Mouse (Mus musculus): ENCODE data around the gene Stt3b. TPM values are rescaled to one million over a fixed set of nuclear protein-coding genes. Genes with fewer than 3 reads are reported as not detected.

The Stt3b gene
- polyA plus RNA-seq, 1 experiment from 2014 or later = 83.6 TPM

DNA sequence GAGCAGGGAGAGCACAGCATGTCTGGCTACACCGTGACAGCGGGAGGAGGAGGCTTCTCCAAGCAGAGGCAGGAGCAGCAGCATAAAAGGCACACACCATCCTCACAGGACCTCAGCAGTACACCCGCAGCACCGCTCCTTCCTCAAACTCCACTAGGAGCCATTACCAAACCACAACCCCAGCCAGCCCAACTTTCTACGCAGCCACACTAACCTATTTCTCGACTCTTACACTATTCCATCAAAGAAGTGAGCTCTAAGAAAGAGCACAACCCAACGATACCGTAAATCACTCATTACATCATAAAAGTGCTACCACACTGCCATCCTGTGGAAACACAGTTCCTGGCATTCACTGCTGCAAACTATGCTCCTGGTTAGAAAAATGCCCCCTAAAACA is 48.8 kb downstream of the Stt3b start:
- H3K36me3 ChIP-seq (ENCODE audit: control insufficient read depth, insufficient read depth, low read length) = no peaks in the 10 kb centered on the region
- H3K9me3 ChIP-seq (replicated peaks; ENCODE audit: control insufficient read depth, low read length) = no peaks in the 10 kb centered on the region
- no peaks in the 10 kb centered on the region for H3K27me3 ChIP-seq (ENCODE audit: control insufficient read depth, insufficient read depth, low read length)
- WGBS = 77% methylated on average over 8 of the region's 8 CpGs
- H3K9ac ChIP-seq (ENCODE audit: low read length) = no peak overlapping the region
- ATAC-seq (ENCODE audit: insufficient read depth, low FRiP score) = no peak
- H3K4me3 ChIP-seq (replicated peaks; ENCODE audit: low read length) = no peak overlapping the region
- no peak overlapping the region for H3K27ac ChIP-seq (ENCODE audit: low read length)
- H3K4me2 ChIP-seq (ENCODE audit: low read depth, low read length) = no peak overlapping the region
- H3K4me1 ChIP-seq (ENCODE audit: control insufficient read depth, insufficient read depth, low read length) = no peaks in the 10 kb centered on the region

DNA sequence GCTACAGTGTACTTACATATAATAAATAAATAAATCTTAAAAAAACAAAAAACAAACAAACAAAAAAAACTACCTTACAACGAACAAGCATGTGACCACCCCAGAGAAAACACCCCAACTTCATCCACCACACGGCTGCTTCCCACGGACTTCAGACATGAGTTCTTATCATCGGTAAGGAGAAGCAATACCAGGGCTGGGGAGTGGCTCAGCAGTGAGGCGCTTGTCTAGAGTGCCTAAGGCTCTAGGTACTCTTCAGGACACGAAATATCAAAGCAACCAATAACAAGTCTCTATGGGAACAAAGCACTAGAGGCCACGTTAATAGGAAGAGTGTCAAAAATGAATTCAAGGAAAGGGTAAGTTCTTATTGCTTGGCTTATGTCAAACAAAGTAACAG is 49.8 kb downstream of the Stt3b start:
- H3K9ac ChIP-seq (ENCODE audit: low read length) = no peak overlapping the region
- 78% methylated on average over 7 of the region's 7 CpGs for WGBS
- no peaks in the 10 kb centered on the region for H3K4me1 ChIP-seq (ENCODE audit: control insufficient read depth, insufficient read depth, low read length)
- no peak overlapping the region for H3K4me2 ChIP-seq (ENCODE audit: low read depth, low read length)
- no peak overlapping the region for H3K4me3 ChIP-seq (replicated peaks; ENCODE audit: low read length)
- no peaks in the 10 kb centered on the region for H3K9me3 ChIP-seq (replicated peaks; ENCODE audit: control insufficient read depth, low read length)
- H3K27me3 ChIP-seq (ENCODE audit: control insufficient read depth, insufficient read depth, low read length) = no peaks in the 10 kb centered on the region
- no peak overlapping the region for H3K27ac ChIP-seq (ENCODE audit: low read length)
- ATAC-seq (ENCODE audit: insufficient read depth, low FRiP score) = no peak
- peaks cover 3% of the 10 kb centered on the region; the same call in 1 of the 2 replicates for H3K36me3 ChIP-seq (ENCODE audit: control insufficient read depth, insufficient read depth, low read length)

DNA sequence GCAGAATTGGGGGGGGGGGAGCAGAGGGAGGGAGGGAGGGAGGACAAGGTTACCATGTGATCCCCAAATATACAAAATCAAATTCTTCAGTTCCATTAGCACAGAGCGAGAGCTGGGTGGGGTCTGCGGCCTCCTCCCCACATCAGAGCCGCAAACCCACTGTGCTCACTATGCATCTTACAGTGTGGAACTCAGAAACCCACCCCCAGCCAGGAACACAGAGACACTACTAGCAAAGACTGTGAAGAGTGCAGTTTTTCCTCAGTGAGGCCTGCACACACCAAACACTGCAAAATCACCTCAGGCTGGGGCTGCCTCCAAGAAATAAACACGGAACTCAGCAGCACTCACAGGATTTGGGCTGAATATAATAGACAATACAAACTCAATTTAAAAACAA is 50.4 kb downstream of the Stt3b start:
- Histone ChIP-seq H3K9ac (ENCODE audit: low read length) (no peak overlapping the region), H3K4me1 (ENCODE audit: control insufficient read depth, insufficient read depth, low read length) (no peaks in the 10 kb centered on the region), H3K27ac (ENCODE audit: low read length) (no peak overlapping the region), H3K4me2 (ENCODE audit: low read depth, low read length) (no peak overlapping the region), H3K36me3 (ENCODE audit: control insufficient read depth, insufficient read depth, low read length) (peaks cover 3% of the 10 kb centered on the region; the same call in 1 of the 2 replicates), H3K27me3 (ENCODE audit: control insufficient read depth, insufficient read depth, low read length) (no peaks in the 10 kb centered on the region), H3K9me3 (replicated peaks; ENCODE audit: control insufficient read depth, low read length) (no peaks in the 10 kb centered on the region), H3K4me3 (replicated peaks; ENCODE audit: low read length) (no peak overlapping the region)
- WGBS = 86% methylated on average over 4 of the region's 4 CpGs
- ATAC-seq (ENCODE audit: insufficient read depth, low FRiP score) = no peak

GRCm38 (mm10) chr9:115257733-115258286 is 52.4 kb downstream of the Stt3b start:
- ATAC-seq (ENCODE audit: insufficient read depth, low FRiP score) = 0 out of 2 replicates have a peak, but pooled peaks have one; percentile 29
- Histone ChIP-seq H3K9me3 (replicated peaks; ENCODE audit: control insufficient read depth, low read length) (no peaks in the 10 kb centered on the region), H3K36me3 (ENCODE audit: control insufficient read depth, insufficient read depth, low read length) (peaks cover 11% of the 10 kb centered on the region), H3K4me1 (ENCODE audit: control insufficient read depth, insufficient read depth, low read length) (no peaks in the 10 kb centered on the region), H3K4me3 (replicated peaks; ENCODE audit: low read length) (no peak overlapping the region), H3K9ac (ENCODE audit: low read length) (no peak overlapping the region), H3K4me2 (ENCODE audit: low read depth, low read length) (no peak overlapping the region), H3K27me3 (ENCODE audit: control insufficient read depth, insufficient read depth, low read length) (no peaks in the 10 kb centered on the region), H3K27ac (ENCODE audit: low read length) (no peak overlapping the region)
- 61% methylated on average over 6 of the region's 6 CpGs for WGBS

- H3K4me2 ChIP-seq (ENCODE audit: low read depth, low read length) = no peak overlapping the region
- H3K4me3 ChIP-seq (replicated peaks; ENCODE audit: low read length) = no peak overlapping the region
- H3K36me3 ChIP-seq (ENCODE audit: control insufficient read depth, insufficient read depth, low read length) = peaks cover 23% of the 10 kb centered on the region
- H3K9ac ChIP-seq (ENCODE audit: low read length) = no peak overlapping the region
- no peak overlapping the region for H3K27ac ChIP-seq (ENCODE audit: low read length)
- no peaks in the 10 kb centered on the region for H3K4me1 ChIP-seq (ENCODE audit: control insufficient read depth, insufficient read depth, low read length)
- 55% methylated on average over 5 of the region's 5 CpGs for WGBS
- no peaks in the 10 kb centered on the region for H3K9me3 ChIP-seq (replicated peaks; ENCODE audit: control insufficient read depth, low read length)
- H3K27me3 ChIP-seq (ENCODE audit: control insufficient read depth, insufficient read depth, low read length) = no peaks in the 10 kb centered on the region
- no peak for ATAC-seq (ENCODE audit: insufficient read depth, low FRiP score)
Observed at GRCm38 (mm10) chr9:115249145-115249544, 61.1 kb downstream of the Stt3b start.

GRCm38 (mm10) chr9:115245092-115245491 is 65.1 kb downstream of the Stt3b start:
- 86% methylated on average over 6 of the region's 6 CpGs for WGBS
- no peak overlapping the region for H3K4me3 ChIP-seq (replicated peaks; ENCODE audit: low read length)
- H3K9me3 ChIP-seq (replicated peaks; ENCODE audit: control insufficient read depth, low read length) = no peaks in the 10 kb centered on the region
- no peak overlapping the region for H3K27ac ChIP-seq (ENCODE audit: low read length)
- no peaks in the 10 kb centered on the region for H3K4me1 ChIP-seq (ENCODE audit: control insufficient read depth, insufficient read depth, low read length)
- H3K4me2 ChIP-seq (ENCODE audit: low read depth, low read length) = no peak overlapping the region
- no peaks in the 10 kb centered on the region for H3K27me3 ChIP-seq (ENCODE audit: control insufficient read depth, insufficient read depth, low read length)
- ATAC-seq (ENCODE audit: insufficient read depth, low FRiP score) = no peak
- peaks cover 33% of the 10 kb centered on the region for H3K36me3 ChIP-seq (ENCODE audit: control insufficient read depth, insufficient read depth, low read length)
- H3K9ac ChIP-seq (ENCODE audit: low read length) = no peak overlapping the region

DNA sequence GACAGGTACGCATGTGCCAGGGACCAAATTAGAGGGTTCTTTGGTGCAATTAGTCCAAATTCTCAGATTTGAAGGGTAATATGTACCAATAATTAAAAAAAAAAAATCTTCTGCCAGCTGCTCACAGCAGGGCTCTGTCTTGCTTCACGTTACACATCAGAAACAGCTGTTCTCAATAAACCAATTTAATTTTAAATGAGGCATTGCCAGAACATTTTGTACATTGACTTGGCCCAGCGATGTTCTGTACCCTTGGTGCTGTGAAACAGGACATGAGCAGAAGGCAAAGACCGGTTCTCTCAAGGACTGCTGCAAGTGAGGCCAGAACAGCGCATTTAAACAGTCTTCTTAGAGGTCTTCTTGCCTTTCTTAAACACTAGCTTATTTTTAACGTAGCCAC is 66.6 kb downstream of the Stt3b start:
- H3K9me3 ChIP-seq (replicated peaks; ENCODE audit: control insufficient read depth, low read length) = no peaks in the 10 kb centered on the region
- H3K36me3 ChIP-seq (ENCODE audit: control insufficient read depth, insufficient read depth, low read length) = peaks cover 33% of the 10 kb centered on the region
- H3K4me1 ChIP-seq (ENCODE audit: control insufficient read depth, insufficient read depth, low read length) = no peaks in the 10 kb centered on the region
- H3K4me3 ChIP-seq (replicated peaks; ENCODE audit: low read length) = no peak overlapping the region
- H3K27me3 ChIP-seq (ENCODE audit: control insufficient read depth, insufficient read depth, low read length) = no peaks in the 10 kb centered on the region
- no peak overlapping the region for H3K27ac ChIP-seq (ENCODE audit: low read length)
- 81% methylated on average over 6 of the region's 6 CpGs for WGBS
- H3K9ac ChIP-seq (ENCODE audit: low read length) = no peak overlapping the region
- ATAC-seq (ENCODE audit: insufficient read depth, low FRiP score) = no peak
- H3K4me2 ChIP-seq (ENCODE audit: low read depth, low read length) = no peak overlapping the region

DNA sequence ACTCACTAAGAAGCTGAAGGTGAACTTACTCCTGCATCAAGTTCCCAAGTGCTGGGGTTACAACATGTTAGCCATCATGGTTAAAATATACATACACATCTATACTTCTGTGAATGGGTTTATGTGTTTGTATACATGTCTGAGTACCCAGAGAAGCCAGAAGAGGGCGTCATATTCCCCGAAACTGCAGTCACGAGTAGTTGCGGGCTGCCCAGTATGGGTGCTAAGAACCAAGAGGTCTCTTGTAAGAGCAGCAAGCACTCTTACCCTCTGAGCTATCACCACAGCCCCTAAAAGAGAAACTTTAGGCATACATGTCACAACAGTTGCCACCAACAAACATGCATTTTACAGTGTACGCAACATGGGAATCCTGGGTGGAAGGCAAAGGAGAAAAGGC is 70.4 kb downstream of the Stt3b start:
- Histone ChIP-seq H3K4me2 (ENCODE audit: low read depth, low read length) (no peak overlapping the region), H3K4me3 (replicated peaks; ENCODE audit: low read length) (no peak overlapping the region), H3K9me3 (replicated peaks; ENCODE audit: control insufficient read depth, low read length) (no peaks in the 10 kb centered on the region), H3K27me3 (ENCODE audit: control insufficient read depth, insufficient read depth, low read length) (no peaks in the 10 kb centered on the region), H3K36me3 (ENCODE audit: control insufficient read depth, insufficient read depth, low read length) (peaks cover 28% of the 10 kb centered on the region), H3K27ac (ENCODE audit: low read length) (no peak overlapping the region), H3K9ac (ENCODE audit: low read length) (no peak overlapping the region), H3K4me1 (ENCODE audit: control insufficient read depth, insufficient read depth, low read length) (no peaks in the 10 kb centered on the region)
- WGBS = 91% methylated on average over 5 of the region's 5 CpGs
- no peak for ATAC-seq (ENCODE audit: insufficient read depth, low FRiP score)

DNA sequence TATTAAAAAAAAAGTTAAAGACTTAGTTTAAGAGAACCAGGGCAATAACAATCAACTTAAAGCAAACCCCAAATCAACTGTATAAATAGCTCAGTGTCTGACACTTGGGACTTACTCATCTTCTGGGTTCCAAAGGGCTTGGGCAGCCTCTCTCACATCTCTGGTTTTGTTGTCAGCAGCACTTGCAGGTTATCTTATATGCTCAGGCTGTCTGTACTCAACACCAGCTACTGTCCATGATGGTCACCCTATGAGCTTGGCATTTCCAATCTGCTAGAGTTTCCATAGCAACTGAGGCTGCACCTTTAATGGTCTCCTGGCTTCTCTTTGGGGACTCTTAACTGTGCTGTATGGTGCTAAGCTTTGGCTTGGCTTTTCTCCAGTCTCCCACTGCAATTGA is 72.3 kb downstream of the Stt3b start:
- H3K36me3 ChIP-seq (ENCODE audit: control insufficient read depth, insufficient read depth, low read length) = peaks cover 19% of the 10 kb centered on the region
- no peak overlapping the region for H3K4me3 ChIP-seq (replicated peaks; ENCODE audit: low read length)
- H3K9ac ChIP-seq (ENCODE audit: low read length) = no peak overlapping the region
- H3K27ac ChIP-seq (ENCODE audit: low read length) = no peak overlapping the region
- ATAC-seq (ENCODE audit: insufficient read depth, low FRiP score) = no peak
- H3K4me1 ChIP-seq (ENCODE audit: control insufficient read depth, insufficient read depth, low read length) = no peaks in the 10 kb centered on the region
- H3K4me2 ChIP-seq (ENCODE audit: low read depth, low read length) = no peak overlapping the region
- H3K27me3 ChIP-seq (ENCODE audit: control insufficient read depth, insufficient read depth, low read length) = no peaks in the 10 kb centered on the region
- no peaks in the 10 kb centered on the region for H3K9me3 ChIP-seq (replicated peaks; ENCODE audit: control insufficient read depth, low read length)
